Mouse (Mus musculus): ENCODE measurements at regions not wholly inside any gene's neighbourhood (a gene's known extent, or its start where the extent isn't known, plus 50 kb on each side); places are given as distances from the start of the nearest gene placed in this dataset.

- no peak for DNase-seq (ENCODE audit: extremely low read depth, insufficient read length, low spot score)
Observed at GRCm38 (mm10) chr10:97339866-97340706, 139.3 kb upstream of the Dcn start.

DNA sequence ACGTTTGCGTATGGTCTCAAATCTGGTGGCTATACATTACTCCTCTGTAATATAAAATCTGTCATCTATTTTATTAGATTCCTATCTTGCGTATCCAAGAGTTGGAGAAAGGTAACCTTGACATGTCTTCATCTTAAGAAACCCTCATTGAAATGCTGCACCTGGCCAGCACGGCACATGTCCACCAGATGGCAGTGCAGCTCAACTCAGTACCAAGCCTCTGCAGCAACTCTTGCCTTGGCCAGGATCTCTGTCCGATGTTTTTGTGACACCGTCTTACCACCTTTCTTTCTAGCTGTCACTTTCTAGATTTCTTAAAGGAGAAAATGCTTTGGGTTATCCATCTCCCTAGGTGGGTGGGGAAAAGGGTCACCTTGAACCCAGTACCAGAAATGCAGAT, 134.1 kb upstream of the Dcn start:
- peak; percentile 6 for DNase-seq (ENCODE audit: extremely low read depth, insufficient read length, low spot score)

DNA sequence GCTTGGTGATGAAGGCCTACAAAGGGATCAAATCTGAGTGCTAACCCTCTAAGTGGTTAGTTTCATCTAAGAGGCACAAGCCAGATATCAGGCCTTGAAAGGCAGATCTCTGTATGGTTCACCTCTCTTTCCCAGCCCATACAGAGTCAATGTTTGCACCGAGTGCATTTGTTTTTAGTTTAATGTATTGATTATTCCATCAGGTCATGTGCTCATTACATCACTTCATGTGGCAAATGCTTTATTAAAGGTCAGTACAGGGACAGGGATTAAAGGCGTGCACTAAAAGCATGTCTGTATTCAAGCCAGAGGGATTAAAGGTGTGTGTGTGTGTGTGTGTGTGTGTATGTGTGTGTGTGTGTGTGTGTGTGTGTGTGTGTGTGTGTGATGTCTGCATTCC, 132.5 kb upstream of the Dcn start:
- DNase-seq (ENCODE audit: extremely low read depth, insufficient read length, low spot score) = no peak

DNA sequence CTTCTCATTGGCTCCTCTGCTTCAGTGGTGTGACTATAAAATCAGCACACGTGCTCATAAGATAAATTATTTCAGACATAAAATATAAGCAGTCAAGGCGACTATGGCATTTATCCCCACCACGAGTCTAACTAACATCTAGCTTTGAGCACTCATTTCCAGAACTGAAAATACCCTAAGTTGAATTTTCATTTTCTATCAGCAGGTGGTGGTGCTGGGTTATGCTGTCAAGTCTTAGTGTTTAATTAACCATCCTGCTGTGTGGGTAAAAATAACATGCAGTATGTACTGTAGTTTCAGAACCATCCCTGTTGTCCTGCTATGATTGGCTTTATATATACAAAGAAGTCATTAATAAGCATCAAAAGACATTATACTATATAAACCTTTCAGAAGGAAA, 110.8 kb upstream of the Dcn start:
- no peak for DNase-seq (ENCODE audit: extremely low read depth, insufficient read length, low spot score)

DNA sequence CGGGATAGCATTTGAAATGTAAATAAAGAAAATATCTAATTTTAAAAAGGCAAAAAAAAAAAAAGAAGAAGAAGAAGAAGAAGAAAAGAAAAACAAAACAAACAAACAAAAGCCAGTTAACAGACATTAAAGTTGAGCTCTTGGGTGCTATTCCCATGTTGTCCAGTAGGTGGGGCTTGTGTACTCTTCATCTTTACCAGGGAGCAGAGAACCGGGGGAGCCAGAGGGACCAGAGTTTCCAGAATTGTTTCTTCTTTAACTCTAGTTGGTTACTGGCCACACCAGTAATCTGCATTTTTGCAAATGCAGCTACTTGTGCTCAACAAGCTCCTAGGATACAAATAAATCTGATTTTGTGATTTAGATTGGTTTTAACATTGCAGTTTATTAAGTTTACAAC, 103.6 kb upstream of the Dcn start:
- DNase-seq (ENCODE audit: extremely low read depth, insufficient read length, low spot score) = peak; percentile 6

DNA sequence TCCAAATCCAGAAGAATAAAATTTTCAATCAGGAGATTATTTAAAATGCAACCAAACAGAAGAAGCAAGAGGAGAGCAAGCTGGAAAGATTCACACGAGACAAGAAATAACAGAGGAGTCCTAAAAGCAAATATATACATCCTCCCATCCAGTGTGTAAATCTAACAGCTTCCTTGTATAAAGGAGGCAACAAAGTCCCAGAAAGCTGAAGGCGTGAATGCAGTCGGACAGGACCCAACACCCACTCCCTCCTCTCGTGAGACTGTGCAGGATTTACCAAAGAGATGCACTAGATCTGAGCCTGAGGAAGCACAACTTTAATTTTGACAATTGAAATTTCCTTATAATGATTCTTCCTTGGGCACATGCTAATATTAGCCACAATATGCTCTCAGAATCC, 103.0 kb upstream of the Dcn start:
- DNase-seq (ENCODE audit: extremely low read depth, insufficient read length, low spot score) = no peak

DNA sequence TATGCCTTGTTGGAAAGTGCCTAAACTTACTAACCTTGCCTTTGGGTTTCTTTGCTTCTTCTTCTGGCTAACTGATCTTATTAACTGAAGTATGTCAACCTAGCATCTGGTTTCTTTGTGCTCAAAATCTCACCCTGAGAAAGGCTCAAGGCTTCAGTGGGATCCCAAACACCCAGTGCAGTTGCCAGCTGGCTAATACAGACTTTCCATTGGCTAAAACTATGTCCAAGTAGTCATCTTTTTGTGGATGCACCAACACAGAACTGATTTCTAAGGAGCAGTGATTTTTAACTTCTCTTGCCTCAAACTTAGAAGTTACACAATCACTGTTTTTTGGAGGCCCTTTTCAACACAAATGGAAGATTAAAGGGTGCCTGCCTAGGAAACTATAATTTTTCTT, 97.8 kb upstream of the Dcn start:
- no peak for DNase-seq (ENCODE audit: extremely low read depth, insufficient read length, low spot score)

- DNase-seq (ENCODE audit: extremely low read depth, insufficient read length, low spot score) = no peak
Observed at GRCm38 (mm10) chr10:97383881-97384280, 95.5 kb upstream of the Dcn start.

DNA sequence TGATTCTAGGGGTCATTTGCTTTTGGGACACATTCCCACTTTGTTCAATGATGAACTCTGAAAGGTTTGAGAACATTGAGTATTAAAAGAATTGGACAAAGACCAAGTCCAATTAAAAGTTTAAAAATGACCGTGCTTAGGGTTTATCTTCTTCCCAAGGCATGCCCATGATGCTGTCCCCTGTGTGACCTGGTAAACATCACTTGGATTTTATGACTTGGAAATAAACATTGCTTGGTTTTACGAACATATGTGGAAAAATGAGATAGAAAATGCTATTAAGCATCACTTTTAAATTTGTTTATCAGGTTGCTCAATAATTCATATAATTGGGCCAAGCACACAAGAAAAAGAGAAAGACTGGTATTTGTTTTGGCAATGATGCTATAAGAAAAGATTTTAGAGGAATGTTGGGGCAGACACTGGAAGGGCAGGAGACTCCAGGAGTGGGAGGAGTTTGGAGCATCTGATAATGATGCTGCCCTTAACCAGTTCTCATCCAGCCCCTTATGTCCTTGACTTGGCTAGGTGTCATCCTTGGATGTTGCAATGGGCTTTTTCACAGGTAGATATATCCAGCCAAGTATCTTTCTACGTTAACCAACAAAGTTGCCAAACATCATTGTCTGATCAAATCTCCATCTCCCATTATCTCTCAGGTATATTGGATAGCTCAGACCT, 92.1 kb upstream of the Dcn start:
- DNase-seq (ENCODE audit: extremely low read depth, insufficient read length, low spot score) = no peak

DNA sequence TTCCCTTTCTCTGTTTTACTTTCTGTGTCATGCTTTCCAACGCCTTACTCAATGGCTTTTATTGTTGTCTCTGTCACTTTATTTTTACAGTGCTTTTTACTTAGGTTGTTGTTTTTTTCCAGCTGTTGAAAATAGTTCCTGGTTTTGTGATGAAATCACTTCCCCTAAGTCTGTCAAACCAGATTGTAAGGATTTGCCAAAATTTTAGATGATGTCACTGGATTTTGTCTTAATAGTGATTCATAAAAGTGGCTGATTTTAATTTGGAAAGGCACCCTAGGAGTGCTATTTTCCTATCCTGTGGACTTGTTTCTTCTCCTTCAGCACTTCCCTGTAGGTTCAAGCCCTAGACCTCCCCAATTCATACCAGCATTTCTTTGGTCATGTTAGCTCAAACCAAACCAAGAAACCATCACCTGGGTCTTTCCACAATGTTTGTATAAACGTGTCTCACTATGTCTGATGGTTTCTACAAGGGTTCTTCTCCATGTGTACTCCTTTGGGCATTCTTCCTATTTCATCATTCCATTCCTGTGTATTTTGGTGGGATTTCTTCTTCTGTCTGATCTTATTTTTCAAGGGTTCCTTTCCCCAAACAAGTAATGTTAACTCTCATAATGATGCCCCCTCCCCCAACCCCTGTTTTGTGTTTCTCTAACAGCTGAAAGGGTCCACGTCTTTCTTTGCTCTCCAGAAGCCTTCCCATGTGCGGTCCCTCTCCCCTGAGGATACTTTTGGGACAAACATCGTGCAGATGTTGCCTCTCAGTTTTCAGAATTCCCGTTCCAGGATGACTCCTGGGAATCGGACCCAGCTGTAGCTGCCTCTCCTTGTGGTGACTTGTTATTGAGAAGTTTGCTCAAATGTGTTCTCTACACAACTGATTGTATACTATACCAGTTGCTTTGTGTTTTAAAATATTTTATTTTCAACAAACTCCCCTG, 89.5 kb upstream of the Dcn start:
- DNase-seq (ENCODE audit: extremely low read depth, insufficient read length, low spot score) = no peak

- no peak for DNase-seq (ENCODE audit: extremely low read depth, insufficient read length, low spot score)
Observed at GRCm38 (mm10) chr10:97397062-97397771, 82.2 kb upstream of the Dcn start.

DNA sequence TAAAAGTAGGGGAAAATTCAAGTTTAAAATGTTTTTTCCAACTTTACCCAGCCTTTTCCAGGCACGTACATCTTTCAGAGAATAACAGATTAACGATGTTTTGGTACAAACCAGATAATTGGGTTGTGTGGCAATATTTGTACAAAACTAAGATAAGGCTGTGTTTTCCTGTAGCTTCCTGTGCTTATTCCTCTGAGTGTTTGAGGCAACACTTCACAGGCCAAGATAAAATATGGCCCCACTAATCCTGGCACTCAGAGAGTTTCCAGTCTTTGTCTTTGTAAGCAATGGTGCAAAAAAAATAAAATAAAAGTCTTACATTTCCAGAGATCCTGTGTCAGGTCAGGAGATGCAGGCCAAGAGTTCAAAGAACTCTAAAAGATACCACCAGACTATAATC, 81.5 kb upstream of the Dcn start:
- no peak for DNase-seq (ENCODE audit: extremely low read depth, insufficient read length, low spot score)

- DNase-seq (ENCODE audit: extremely low read depth, insufficient read length, low spot score) = no peak
Observed at GRCm38 (mm10) chr10:97402524-97402923, 76.9 kb upstream of the Dcn start.

GRCm38 (mm10) chr10:97404076-97404787, 75.2 kb upstream of the Dcn start:
- DNase-seq (ENCODE audit: extremely low read depth, insufficient read length, low spot score) = no peak

- DNase-seq (ENCODE audit: extremely low read depth, insufficient read length, low spot score) = no peak
Observed at GRCm38 (mm10) chr10:97409181-97409581, 70.2 kb upstream of the Dcn start.

GRCm38 (mm10) chr10:97409909-97410308, 69.5 kb upstream of the Dcn start:
- peak; percentile 6 for DNase-seq (ENCODE audit: extremely low read depth, insufficient read length, low spot score)

- DNase-seq (ENCODE audit: extremely low read depth, insufficient read length, low spot score) = no peak
Observed at GRCm38 (mm10) chr10:97422579-97422978, 56.8 kb upstream of the Dcn start.

- no peak for DNase-seq (ENCODE audit: extremely low read depth, insufficient read length, low spot score)
Observed at GRCm38 (mm10) chr10:97423039-97423700, 56.2 kb upstream of the Dcn start.
